Mouse (Mus musculus): ENCODE results near the gene Nsg2. TPM values are rescaled to one million over a fixed set of nuclear protein-coding genes. Genes with fewer than 3 reads are reported as not detected.
A peak's percentile ranks its signal among the peaks of the same experiment; 100 is the strongest.
"Not testable (repeated sequence)": the region's sequence is repeated elsewhere in the genome, so short reads cannot be mapped to it uniquely, and the experiment has no call there.

The Nsg2 gene
- polyA plus RNA-seq, 1 experiment from 2014 or later: 0.25 TPM

GRCm38 (mm10) chr11:31999716-32000115 is 547 bp upstream of the Nsg2 start:
- WGBS: 23% methylated on average over 2 of the region's 2 CpGs

GRCm38 (mm10) chr11:32001181-32001910 is 1.1 kb downstream of the Nsg2 start:
- H3K4me3 ChIP-seq (ENCODE audit: low read depth, low read length): no peak overlapping the region

More at GRCm38 (mm10) chr11:31999716-32000115, 547 bp upstream of the Nsg2 start:
- peaks cover 6% of the 10 kb centered on the region; the same call in 1 of the 2 replicates for H3K4me1 ChIP-seq (ENCODE audit: insufficient read depth)
- ATAC-seq (ENCODE audit: insufficient read depth) (no peak), DNase-seq (no peak)
- no peak for TF ChIP-seq CTCF (IDR thresholded peaks at IDR 0.05; ENCODE audit: low read depth)
- no peak overlapping the region for H3K4me2 ChIP-seq
- no peaks in the 10 kb centered on the region for H3K27me3 ChIP-seq (ENCODE audit: insufficient read depth, low read length)
- no peaks in the 10 kb centered on the region for H3K9me3 ChIP-seq (ENCODE audit: low read depth, low read length)
- H3K9ac ChIP-seq: no peak overlapping the region
- H3K27ac ChIP-seq (ENCODE audit: low read depth): no peak overlapping the region
- no peak overlapping the region for H3K4me3 ChIP-seq (ENCODE audit: low read depth, low read length)
- no peaks in the 10 kb centered on the region for H3K36me3 ChIP-seq (ENCODE audit: insufficient read depth)

GRCm38 (mm10) chr11:32002670-32003072 is 2.4 kb downstream of the Nsg2 start:
- TF ChIP-seq CTCF (IDR thresholded peaks at IDR 0.05; ENCODE audit: low read depth): no peak
- no peak overlapping the region for H3K4me3 ChIP-seq (ENCODE audit: low read depth, low read length)
- H3K4me1 ChIP-seq (ENCODE audit: insufficient read depth): peaks cover 6% of the 10 kb centered on the region; the same call in 1 of the 2 replicates
- 4% methylated on average over 5 of the region's 5 CpGs for WGBS
- H3K4me2 ChIP-seq: no peak overlapping the region
- no peaks in the 10 kb centered on the region for H3K27me3 ChIP-seq (ENCODE audit: insufficient read depth, low read length)
- DNase-seq: no peak
- ATAC-seq (ENCODE audit: insufficient read depth): no peak
- H3K9ac ChIP-seq: no peak overlapping the region
- no peaks in the 10 kb centered on the region for H3K9me3 ChIP-seq (ENCODE audit: low read depth, low read length)
- H3K36me3 ChIP-seq (ENCODE audit: insufficient read depth): no peaks in the 10 kb centered on the region
- H3K27ac ChIP-seq (ENCODE audit: low read depth): no peak overlapping the region

More at GRCm38 (mm10) chr11:32001181-32001910, 1.1 kb downstream of the Nsg2 start:
- DNase-seq (peak; percentile 13), ATAC-seq (ENCODE audit: insufficient read depth) (no peak)
- H3K36me3 ChIP-seq (ENCODE audit: insufficient read depth): no peaks in the 10 kb centered on the region
- 4% methylated on average over 11 of the region's 11 CpGs for WGBS
- no peak for TF ChIP-seq CTCF (IDR thresholded peaks at IDR 0.05; ENCODE audit: low read depth)
- H3K27me3 ChIP-seq (ENCODE audit: insufficient read depth, low read length): no peaks in the 10 kb centered on the region
- peaks cover 6% of the 10 kb centered on the region; the same call in 1 of the 2 replicates for H3K4me1 ChIP-seq (ENCODE audit: insufficient read depth)
- H3K9ac ChIP-seq: no peak overlapping the region
- peak overlapping the region; percentile 18; the same call in 1 of the 2 replicates for H3K4me2 ChIP-seq
- no peaks in the 10 kb centered on the region for H3K9me3 ChIP-seq (ENCODE audit: low read depth, low read length)
- no peak overlapping the region for H3K27ac ChIP-seq (ENCODE audit: low read depth)

DNA sequence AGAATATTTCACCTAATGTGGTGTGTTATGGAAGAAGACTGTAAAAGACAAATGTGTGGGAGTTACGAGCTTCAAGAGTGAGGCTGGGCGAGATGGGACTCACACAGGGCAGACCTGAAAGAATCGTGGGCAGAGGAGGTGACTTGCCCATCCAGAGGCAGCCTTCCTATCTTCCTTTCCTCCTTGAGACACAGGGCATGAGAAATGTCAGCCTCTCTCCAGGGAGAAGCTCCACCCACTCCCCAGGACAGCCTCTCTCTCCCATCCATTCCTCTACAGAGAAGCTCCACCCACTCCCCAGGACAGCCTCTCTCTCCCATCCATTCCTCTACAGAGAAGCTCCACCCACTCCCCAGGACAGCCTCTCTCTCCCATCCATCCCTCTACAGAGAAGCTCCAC is 7.8 kb downstream of the Nsg2 start:
- WGBS: 86% methylated on average over 3 of the region's 3 CpGs
- not testable (repeated sequence) for ATAC-seq (ENCODE audit: insufficient read depth); DNase-seq; H3K27me3 ChIP-seq (ENCODE audit: insufficient read depth, low read length); H3K4me2 ChIP-seq; H3K27ac ChIP-seq (ENCODE audit: low read depth); H3K4me3 ChIP-seq (ENCODE audit: low read depth, low read length); H3K9me3 ChIP-seq (ENCODE audit: low read depth, low read length); H3K36me3 ChIP-seq (ENCODE audit: insufficient read depth); H3K9ac ChIP-seq; H3K4me1 ChIP-seq (ENCODE audit: insufficient read depth)

DNA sequence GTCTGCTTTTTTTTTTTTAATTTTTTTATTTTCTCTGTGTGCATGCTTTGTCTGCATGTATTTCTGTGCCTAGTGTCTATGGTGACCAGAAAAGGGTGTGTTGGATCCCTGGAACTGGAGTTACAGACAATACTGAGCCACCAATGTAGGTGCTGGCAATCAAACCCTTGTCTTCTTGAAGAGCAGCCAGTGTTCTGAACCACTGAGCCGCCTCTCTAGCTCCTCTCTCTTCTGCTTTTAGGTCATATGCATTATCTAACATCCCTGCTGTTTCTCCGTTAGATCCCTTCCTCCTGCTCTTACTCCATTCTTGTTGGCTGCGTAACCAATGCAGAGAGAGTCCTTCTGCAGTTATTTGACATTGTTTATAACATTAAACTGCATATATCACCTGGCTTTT is 8.6 kb downstream of the Nsg2 start:
- DNase-seq (no peak), ATAC-seq (ENCODE audit: insufficient read depth) (no peak)
- Histone ChIP-seq H3K9me3 (ENCODE audit: low read depth, low read length) (no peaks in the 10 kb centered on the region), H3K4me1 (ENCODE audit: insufficient read depth) (no peaks in the 10 kb centered on the region), H3K27me3 (ENCODE audit: insufficient read depth, low read length) (no peaks in the 10 kb centered on the region), H3K4me3 (ENCODE audit: low read depth, low read length) (no peak overlapping the region), H3K36me3 (ENCODE audit: insufficient read depth) (no peaks in the 10 kb centered on the region), H3K9ac (no peak overlapping the region), H3K27ac (ENCODE audit: low read depth) (no peak overlapping the region), H3K4me2 (no peak overlapping the region)
- TF ChIP-seq CTCF (IDR thresholded peaks at IDR 0.05; ENCODE audit: low read depth): no peak
- 88% methylated on average over 3 of the region's 3 CpGs for WGBS

DNA sequence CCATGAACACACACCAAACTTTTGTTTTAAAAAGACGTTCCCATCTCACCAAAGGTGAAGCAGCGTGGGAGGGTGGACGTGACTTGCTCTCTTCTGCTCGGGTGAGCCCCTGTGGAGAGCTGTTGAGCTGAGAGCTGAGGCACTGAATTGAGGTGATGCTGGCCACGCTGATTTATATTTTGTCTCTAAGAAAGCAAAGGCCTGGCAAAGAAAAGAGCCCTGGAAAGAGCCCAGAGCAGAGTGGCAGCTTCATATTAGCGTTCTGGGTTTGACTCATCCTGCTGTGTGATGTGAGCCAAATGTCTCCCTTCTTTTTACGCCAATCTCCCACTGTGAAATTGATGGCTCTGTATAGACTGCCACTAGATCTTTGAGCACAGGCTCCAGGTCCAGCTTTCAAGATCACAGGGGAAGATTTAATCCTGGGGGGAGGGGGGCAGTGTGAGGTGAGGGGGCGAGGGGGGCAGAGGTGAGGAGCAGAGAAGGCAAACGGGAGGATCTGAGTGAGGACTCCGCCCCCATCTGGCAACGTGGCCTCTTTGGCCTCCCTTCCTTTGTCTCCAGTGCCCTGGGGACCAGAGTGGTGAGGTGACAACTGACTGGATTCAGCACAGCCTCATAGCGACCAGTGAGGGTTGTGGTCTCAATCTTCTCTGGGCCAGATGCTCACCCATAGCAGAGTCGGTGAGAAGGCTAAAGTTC is 9.8 kb downstream of the Nsg2 start:
- Histone ChIP-seq H3K27ac (ENCODE audit: low read depth) (0 out of 2 replicates have a peak overlapping the region, but pooled peaks have one; percentile 1), H3K4me2 (no peak overlapping the region), H3K9me3 (ENCODE audit: low read depth, low read length) (no peaks in the 10 kb centered on the region), H3K4me1 (ENCODE audit: insufficient read depth) (no peaks in the 10 kb centered on the region), H3K4me3 (ENCODE audit: low read depth, low read length) (no peak overlapping the region), H3K27me3 (ENCODE audit: insufficient read depth, low read length) (no peaks in the 10 kb centered on the region), H3K36me3 (ENCODE audit: insufficient read depth) (no peaks in the 10 kb centered on the region), H3K9ac (no peak overlapping the region)
- WGBS: 22% methylated on average over 13 of the region's 13 CpGs
- no peak for TF ChIP-seq CTCF (IDR thresholded peaks at IDR 0.05; ENCODE audit: low read depth)
- DNase-seq: peak; percentile 48
- peak; percentile 77 for ATAC-seq (ENCODE audit: insufficient read depth)

- Histone ChIP-seq H3K9me3 (ENCODE audit: low read depth, low read length) (no peaks in the 10 kb centered on the region), H3K4me3 (ENCODE audit: low read depth, low read length) (no peak overlapping the region), H3K27me3 (ENCODE audit: insufficient read depth, low read length) (no peaks in the 10 kb centered on the region), H3K36me3 (ENCODE audit: insufficient read depth) (no peaks in the 10 kb centered on the region), H3K4me1 (ENCODE audit: insufficient read depth) (no peaks in the 10 kb centered on the region), H3K4me2 (no peak overlapping the region), H3K9ac (no peak overlapping the region), H3K27ac (ENCODE audit: low read depth) (no peak overlapping the region)
- DNase-seq (peak; percentile 60), ATAC-seq (ENCODE audit: insufficient read depth) (no peak; the same call in none of the 2 replicates)
- 46% methylated on average over 5 of the region's 5 CpGs for WGBS
- no peak for TF ChIP-seq CTCF (IDR thresholded peaks at IDR 0.05; ENCODE audit: low read depth)
These were observed 10.4 kb downstream of the Nsg2 start for GRCm38 (mm10) chr11:32010663-32010970.
